Comparison of ENCODE assay signal across 9 mouse cellular contexts in genomic region chr11:58213673-58214342, GRCm38 (mm10). TPM values are rescaled to one million over a fixed set of nuclear protein-coding genes. Genes with fewer than 3 reads are reported as not detected.
DNase-seq lines count a peak whose midpoint lies in the region; ATAC-seq and TF ChIP-seq lines count a peak whose summit lies in the region.
"Had no signal": no experiment of that assay in that cellular context is flagged by ENCODE, and none has a peak within 500 bp of the region (broad histone marks: within the 10 kb centered on the region; RNA-seq: fewer than 3 reads in every experiment).

No protein-coding gene starts in this region.

- no peak for TF ChIP-seq EP300 in CH12.LX (IDR thresholded peaks at IDR 0.05; ENCODE audit: low read length)
- peak; percentile 40 to 65; a peak in 2 of 4 replicates for TF ChIP-seq EP300 in MEL (IDR thresholded peaks at IDR 0.05; ENCODE audit: low read depth in 1 of 2, low read length in 2 of 2)

- H3K4me1 ChIP-seq in intestine, postnatal 0 days (replicated peaks; ENCODE audit: control insufficient read depth, insufficient read depth, low read length): 0 out of 2 replicates have a peak, but pooled peaks cover 6% of the 10 kb centered on the region
- peaks cover 6% of the 10 kb centered on the region for H3K4me1 ChIP-seq in intestine, embryonic 16.5 days (ENCODE audit: control insufficient read depth, insufficient read depth, low read length)
- H3K4me1 ChIP-seq in CH12.LX (ENCODE audit: control insufficient read depth in 1 of 2, insufficient read depth in 2 of 2) (peaks cover 31 to 77% of the 10 kb centered on the region in 2 experiments), MEL (ENCODE audit: control insufficient read depth in 1 of 2, insufficient read depth in 2 of 2, low read length in 2 of 2) (peaks cover 7 to 37% of the 10 kb centered on the region in 2 experiments)
- H3K4me1 ChIP-seq in liver, embryonic 15.5 days (replicated peaks): peaks cover 72% of the 10 kb centered on the region

- DNase-seq in CH12.LX (ENCODE audit: extremely low read depth) (no peak), MEL (ENCODE audit: low read depth, low spot score) (peak; percentile 80)
- DNase-seq in B cell, adult 2 months: no peak
- DNase-seq in left cerebral cortex, adult 11 months (ENCODE audit: low spot score): no peak

- no peaks in the 10 kb centered on the region for H3K36me3 ChIP-seq in intestine, postnatal 0 days (ENCODE audit: control insufficient read depth, insufficient read depth)
- H3K36me3 ChIP-seq in intestine, embryonic 16.5 days (ENCODE audit: control insufficient read depth, insufficient read depth, low read length): no peaks in the 10 kb centered on the region
- H3K36me3 ChIP-seq in CH12.LX (replicated peaks in 1 of 2; ENCODE audit: control insufficient read depth in 1 of 2, insufficient read depth in 1 of 2, low read length in 1 of 2): peaks cover 3 to 13% of the 10 kb centered on the region in 2 experiments
- H3K36me3 ChIP-seq in MEL (ENCODE audit: control insufficient read depth in 1 of 2, insufficient read depth in 2 of 2, low read length in 2 of 2): peaks cover 0 to 23% of the 10 kb centered on the region in 2 experiments; a peak in 2 of 4 replicates
- H3K36me3 ChIP-seq in liver, embryonic 15.5 days (replicated peaks): no peaks in the 10 kb centered on the region
- H3K36me3 ChIP-seq: neural tube, embryonic 15.5 days had no signal

- H3K4me3 ChIP-seq in intestine, postnatal 0 days (ENCODE audit: low read depth, low read length): no peak overlapping the region
- no peak overlapping the region for H3K4me3 ChIP-seq in intestine, embryonic 16.5 days (ENCODE audit: low read length)
- H3K4me3 ChIP-seq in CH12.LX (replicated peaks in 1 of 3; ENCODE audit: low read depth in 2 of 3, low read length in 2 of 3, poor library complexity in 1 of 3): peak overlapping the region in 2 of 3 experiments; percentile 60 to 62
- peak overlapping the region; percentile 84 to 96 for H3K4me3 ChIP-seq in MEL (ENCODE audit: control insufficient read depth in 1 of 2, insufficient read depth in 1 of 2, low read depth in 2 of 2, low read length in 2 of 2)
- H3K4me3 ChIP-seq in liver, embryonic 15.5 days (replicated peaks): peak overlapping the region; percentile 79

- no peaks in the 10 kb centered on the region for H3K27me3 ChIP-seq in intestine, postnatal 0 days (replicated peaks; ENCODE audit: control insufficient read depth, insufficient read depth, low read length)
- H3K27me3 ChIP-seq in intestine, embryonic 16.5 days (replicated peaks; ENCODE audit: control insufficient read depth, insufficient read depth, low read length): no peaks in the 10 kb centered on the region
- H3K27me3 ChIP-seq in CH12.LX (replicated peaks) (no peaks in the 10 kb centered on the region), MEL (ENCODE audit: control insufficient read depth in 1 of 2, insufficient read depth in 2 of 2, low read length in 2 of 2) (no peaks in the 10 kb centered on the region)
- no peaks in the 10 kb centered on the region for H3K27me3 ChIP-seq in liver, embryonic 15.5 days
- H3K27me3 ChIP-seq: neural tube, embryonic 15.5 days had no signal

- peak overlapping the region; percentile 72 for H3K4me2 ChIP-seq in intestine, postnatal 0 days (replicated peaks; ENCODE audit: low read depth)
- no peak overlapping the region for H3K4me2 ChIP-seq in intestine, embryonic 16.5 days (ENCODE audit: low read depth, low read length)
- H3K4me2 ChIP-seq in CH12.LX (ENCODE audit: insufficient read depth, low read depth, poor library complexity, severe bottlenecking): peak overlapping the region; percentile 80; the same call in 1 of the 2 replicates
- peak overlapping the region; percentile 78 for H3K4me2 ChIP-seq in liver, embryonic 15.5 days

- no peak for TF ChIP-seq CTCF in intestine, postnatal 0 days (IDR thresholded peaks at IDR 0.05; ENCODE audit: low read depth)
- TF ChIP-seq CTCF in CH12.LX (conservative IDR thresholded peaks at IDR 0.05 in 1 of 2, IDR thresholded peaks at IDR 0.05 in 1 of 2; ENCODE audit: low read depth in 2 of 2, low read length in 2 of 2) (no peak), MEL (IDR thresholded peaks at IDR 0.05 in 2 of 3, conservative IDR thresholded peaks at IDR 0.05 in 1 of 3; ENCODE audit: control insufficient read depth in 1 of 3, insufficient read depth in 1 of 3, low read depth in 2 of 3, low read length in 3 of 3, poor library complexity in 1 of 3, severe bottlenecking in 1 of 3) (no peak)

- in situ Hi-C loops in CH12.LX (cut with MboI; ENCODE audit: low pct_ligation_motif_present, low pct_unique_long_range_greater_than_20kb, low sequenced_read_pairs): no loop called here

- dilution Hi-C loops in CH12.LX (cut with MboI; ENCODE audit: extremely low pct_ligation_motif_present, extremely low pct_unique_long_range_greater_than_20kb, low sequenced_read_pairs): no loop called here

- H3K79me2 ChIP-seq in CH12.LX (replicated peaks; ENCODE audit: control insufficient read depth, extremely low read depth, insufficient read depth, poor library complexity, severe bottlenecking) (peaks cover 10% of the 10 kb centered on the region), MEL (ENCODE audit: control insufficient read depth, insufficient read depth, low read length, poor library complexity) (peaks cover 2% of the 10 kb centered on the region; the same call in 1 of the 2 replicates)

- no peak for ATAC-seq in intestine, postnatal 0 days
- no peak for ATAC-seq in intestine, embryonic 16.5 days
- no peak for ATAC-seq in liver, embryonic 15.5 days (ENCODE audit: insufficient read depth)
- ATAC-seq: forebrain, embryonic 14.5 days had no signal

- no peak for TF ChIP-seq POLR2A in CH12.LX (IDR thresholded peaks at IDR 0.05; ENCODE audit: low read depth, low read length)
- 0 out of 4 replicates have a peak, but pooled peaks have one; percentile 28 for TF ChIP-seq POLR2A in MEL (IDR thresholded peaks at IDR 0.05; ENCODE audit: control insufficient read depth in 1 of 2, insufficient read depth in 1 of 2, low read depth in 1 of 2, low read length in 2 of 2, poor library complexity in 1 of 2)

- WGBS in intestine, postnatal 0 days: 77% methylated on average over 7 of the region's 7 CpGs
- WGBS in intestine, embryonic 16.5 days: 79% methylated on average over 7 of the region's 7 CpGs
- 36% methylated on average over 7 of the region's 7 CpGs for WGBS in liver, embryonic 15.5 days (ENCODE audit: insufficient replicate concordance)

- TF ChIP-seq RAD21 in CH12.LX (IDR thresholded peaks at IDR 0.05; ENCODE audit: low read depth, low read length) (no peak), MEL (IDR thresholded peaks at IDR 0.05; ENCODE audit: low read depth, low read length) (no peak)

- H3K27ac ChIP-seq in intestine, postnatal 0 days (ENCODE audit: low read depth, low read length): no peak overlapping the region
- H3K27ac ChIP-seq in intestine, embryonic 16.5 days (ENCODE audit: low read length): no peak overlapping the region
- H3K27ac ChIP-seq in CH12.LX (ENCODE audit: insufficient read depth, low read depth) (no peak overlapping the region), MEL (ENCODE audit: control insufficient read depth, low read depth, low read length) (peak overlapping the region; percentile 84)
- peak overlapping the region; percentile 87; the same call in 1 of the 2 replicates for H3K27ac ChIP-seq in liver, embryonic 15.5 days (replicated peaks)
- H3K27ac ChIP-seq: neural tube, embryonic 15.5 days had no signal

- H3K9ac ChIP-seq in intestine, postnatal 0 days (ENCODE audit: low read depth, low read length): no peak overlapping the region
- no peak overlapping the region for H3K9ac ChIP-seq in intestine, embryonic 16.5 days (ENCODE audit: low read depth, low read length)
- H3K9ac ChIP-seq in CH12.LX (ENCODE audit: insufficient read depth, low read depth): peak overlapping the region; percentile 99
- peak overlapping the region; percentile 88 for H3K9ac ChIP-seq in MEL (ENCODE audit: control insufficient read depth, low read depth, low read length, poor library complexity, severe bottlenecking)
- peak overlapping the region; percentile 79; the same call in 1 of the 2 replicates for H3K9ac ChIP-seq in liver, embryonic 15.5 days
- H3K9ac ChIP-seq: neural tube, embryonic 15.5 days had no signal

- H3K9me3 ChIP-seq in intestine, postnatal 0 days (ENCODE audit: control insufficient read depth): no peaks in the 10 kb centered on the region
- H3K9me3 ChIP-seq in intestine, embryonic 16.5 days (ENCODE audit: control insufficient read depth, low read length): no peaks in the 10 kb centered on the region
- H3K9me3 ChIP-seq in CH12.LX (replicated peaks; ENCODE audit: low read length) (no peaks in the 10 kb centered on the region), MEL (replicated peaks; ENCODE audit: insufficient read depth, low read length) (no peaks in the 10 kb centered on the region)
- H3K9me3 ChIP-seq in liver, embryonic 15.5 days (replicated peaks): no peaks in the 10 kb centered on the region
- H3K9me3 ChIP-seq: neural tube, embryonic 15.5 days had no signal

RNA-seq across cellular contexts. Expression of gene Irgm2, which starts 14.4 kb away (rescaled TPM):
- 5.4 and 6.4 TPM in 2 replicates for polyA plus RNA-seq in intestine, postnatal 0 days (2015; fragmentation: Nextera tagmentation; extraction: Ambion mirVana)
- 3.6 and 4.3 TPM in 2 replicates for polyA plus RNA-seq in intestine, embryonic 16.5 days (2015; fragmentation: Nextera tagmentation; extraction: Ambion mirVana)
- total RNA-seq in CH12.LX (2012; rRNA removed): 4.3 and 4.7 TPM in 2 replicates
- total RNA-seq in CH12.LX (2014; rRNA removed): 3.8 and 4.3 TPM in 2 replicates
- polyA plus RNA-seq in CH12.LX (2012; ENCODE audit: insufficient read length, low read depth): 4.7 and 5.2 TPM in 2 replicates
- total RNA-seq in MEL (2012; rRNA removed): 0.49 and 1.1 TPM in 2 replicates
- 1 to 10 TPM in 1 of 2 experiments, not detected in 1; 1.1 TPM for polyA plus RNA-seq in MEL (2012; ENCODE audit: insufficient read depth in 1 of 2, insufficient read length in 2 of 2, low read depth in 1 of 2, low replicate concordance in 2 of 2, missing spikeins in 1 of 2)
- 6.1 and 6.3 TPM in 2 replicates for polyA plus RNA-seq in liver, embryonic 15.5 days (2015; fragmentation: Nextera tagmentation; extraction: Ambion mirVana)

RNA-seq across cellular contexts. Expression of gene Igtp, which starts 14.5 kb away (rescaled TPM):
- polyA plus RNA-seq in intestine, postnatal 0 days (2015; fragmentation: Nextera tagmentation; extraction: Ambion mirVana): 10.9 and 11.5 TPM in 2 replicates
- 4.5 and 4.6 TPM in 2 replicates for polyA plus RNA-seq in intestine, embryonic 16.5 days (2015; fragmentation: Nextera tagmentation; extraction: Ambion mirVana)
- total RNA-seq in CH12.LX (2012; rRNA removed) (115 and 143 TPM in 2 replicates), CH12.LX (2014; rRNA removed) (107 and 108 TPM in 2 replicates), MEL (2012; rRNA removed) (2.9 and 3.7 TPM in 2 replicates)
- polyA plus RNA-seq in CH12.LX (2012; ENCODE audit: insufficient read length, low read depth) (66.1 and 70.3 TPM in 2 replicates), MEL (2012; ENCODE audit: insufficient read depth in 1 of 2, insufficient read length in 2 of 2, low read depth in 1 of 2, low replicate concordance in 2 of 2, missing spikeins in 1 of 2) (1 to 10 TPM in 1 of 2 experiments, not detected in 1; 3.6 TPM)
- polyA plus RNA-seq in liver, embryonic 15.5 days (2015; fragmentation: Nextera tagmentation; extraction: Ambion mirVana): 9.9 and 11.2 TPM in 2 replicates

RNA-seq across cellular contexts. Expression of gene Mrpl22, which starts 42.3 kb away (rescaled TPM):
- polyA plus RNA-seq in intestine, postnatal 0 days (2015; fragmentation: Nextera tagmentation; extraction: Ambion mirVana): 86.2 and 90.1 TPM in 2 replicates
- polyA plus RNA-seq in intestine, embryonic 16.5 days (2015; fragmentation: Nextera tagmentation; extraction: Ambion mirVana): 114 and 125 TPM in 2 replicates
- total RNA-seq in CH12.LX (2012; rRNA removed) (89.1 and 112 TPM in 2 replicates), CH12.LX (2014; rRNA removed) (115 and 124 TPM in 2 replicates), MEL (2012; rRNA removed) (187 TPM in 2 replicates)
- polyA plus RNA-seq in CH12.LX (2012; ENCODE audit: insufficient read length, low read depth) (110 and 133 TPM in 2 replicates), MEL (2012; ENCODE audit: insufficient read depth in 1 of 2, insufficient read length in 2 of 2, low read depth in 1 of 2, low replicate concordance in 2 of 2, missing spikeins in 1 of 2) (100 to 1,000 TPM in 1 of 2 experiments, not detected in 1; 144 TPM)
- polyA plus RNA-seq in liver, embryonic 15.5 days (2015; fragmentation: Nextera tagmentation; extraction: Ambion mirVana): 79.1 and 90.7 TPM in 2 replicates

RNA-seq across cellular contexts. Expression of gene Gemin5, which starts 45.5 kb away (rescaled TPM):
- polyA plus RNA-seq in intestine, postnatal 0 days (2015; fragmentation: Nextera tagmentation; extraction: Ambion mirVana): 3.6 and 4.0 TPM in 2 replicates
- polyA plus RNA-seq in intestine, embryonic 16.5 days (2015; fragmentation: Nextera tagmentation; extraction: Ambion mirVana): 11.7 and 11.8 TPM in 2 replicates
- 88.6 and 101 TPM in 2 replicates for total RNA-seq in CH12.LX (2012; rRNA removed)
- 63.7 and 66.7 TPM in 2 replicates for total RNA-seq in CH12.LX (2014; rRNA removed)
- 81.7 and 89.6 TPM in 2 replicates for polyA plus RNA-seq in CH12.LX (2012; ENCODE audit: insufficient read length, low read depth)
- 68.7 and 71.9 TPM in 2 replicates for total RNA-seq in MEL (2012; rRNA removed)
- polyA plus RNA-seq in MEL (2012; ENCODE audit: insufficient read depth in 1 of 2, insufficient read length in 2 of 2, low read depth in 1 of 2, low replicate concordance in 2 of 2, missing spikeins in 1 of 2): 10 to 100 TPM; 46.5 to 52.5 TPM
- polyA plus RNA-seq in liver, embryonic 15.5 days (2015; fragmentation: Nextera tagmentation; extraction: Ambion mirVana): 9.3 and 9.8 TPM in 2 replicates

Comparison
In these comparisons a context has a peak if more than half of its experiments do, and no peak if none do; other contexts are left out.
1. H3K27ac ChIP-seq: peak in MEL (single experiment) and liver, embryonic 15.5 days (single experiment); none in intestine, postnatal 0 days (single experiment), intestine, embryonic 16.5 days (single experiment) and CH12.LX (single experiment).
2. H3K4me3 ChIP-seq: peak in CH12.LX (2 of 3), MEL (2 of 2) and liver, embryonic 15.5 days (single experiment); none in intestine, postnatal 0 days (single experiment) and intestine, embryonic 16.5 days (single experiment).
3. H3K9ac ChIP-seq: peak in CH12.LX (single experiment), MEL (single experiment) and liver, embryonic 15.5 days (single experiment); none in intestine, postnatal 0 days (single experiment) and intestine, embryonic 16.5 days (single experiment).